Mouse (Mus musculus) hindbrain, embryonic 14.5 days (tissue): ENCODE data around the gene Hmgn1. TPM values are rescaled to one million over a fixed set of nuclear protein-coding genes. Genes with fewer than 3 reads are reported as not detected.

Experiments
- ATAC-seq: fragments of 200-750 bp; cut with Nextera tagmentation; 2 replicates; pipeline ENCODE4 v1.8.0; 2017; ENCODE audit warnings: moderate number of reproducible peaks, mild to moderate bottlenecking, moderate TSS enrichment, moderate library complexity; ENCODE audit not compliant: low FRiP score
- DNase-seq: peaks from one replicate; pipeline ENCODE4 v3.0.0-alpha.2; 2015; ENCODE audit warnings: low spot score
- H3K27ac ChIP-seq: fragments of 300-500 bp; sonication (generic); 2 replicates; pipeline ENCODE4 v1.5.1; 2014; ENCODE audit warnings: mild to moderate bottlenecking, moderate library complexity
- H3K27me3 ChIP-seq: fragments of 300-500 bp; sonication (generic); 2 replicates; pipeline ENCODE4 v1.6.1; 2014; ENCODE audit warnings: mild to moderate bottlenecking, low read length, mixed read lengths; ENCODE audit not compliant: control insufficient read depth, insufficient read depth
- H3K36me3 ChIP-seq: fragments of 300-500 bp; sonication (generic); replicated peaks from 2 replicates; pipeline ENCODE4 v1.6.1; 2014; ENCODE audit not compliant: control insufficient read depth, insufficient read depth
- H3K4me1 ChIP-seq: fragments of 300-500 bp; sonication (generic); replicated peaks from 2 replicates; pipeline ENCODE4 v1.6.1; 2014; ENCODE audit warnings: antibody characterized with exemption, low read length, mixed read lengths; ENCODE audit not compliant: control insufficient read depth, insufficient read depth
- H3K4me2 ChIP-seq: fragments of 300-500 bp; sonication (generic); replicated peaks from 2 replicates; pipeline ENCODE4 v1.6.1; 2014; ENCODE audit warnings: mild to moderate bottlenecking, moderate library complexity
- H3K4me3 ChIP-seq: fragments of 300-500 bp; sonication (generic); replicated peaks from 2 replicates; pipeline ENCODE4 v1.5.1; 2014; ENCODE audit warnings: mild to moderate bottlenecking, low read length
- H3K9ac ChIP-seq: fragments of 300-500 bp; sonication (generic); 2 replicates; pipeline ENCODE4 v1.6.1; 2014
- H3K9me3 ChIP-seq: fragments of 300-500 bp; sonication (generic); 2 replicates; pipeline ENCODE4 v1.6.1; 2016; ENCODE audit warnings: low read length; ENCODE audit not compliant: control insufficient read depth
- WGBS: fragments of 180-500 bp; shearing (Covaris S2); extraction: QIAGEN DNeasy Blood & Tissue Kit; methylation state at CpG from one replicate; pipeline ENCODE4 v1.1.7; 2014; 5-methylcytosine and 5-hydroxymethylcytosine counted together
- polyA plus RNA-seq: library from polyadenylated mRNA; unstranded; fragments of >200 nt; fragmentation: Nextera tagmentation; extraction: Ambion mirVana; gene quantifications from 2 replicates; pipeline ENCODE4 v1.2.1, GENCODE M21; 2014

The Hmgn1 gene
- polyA plus RNA-seq, 1 experiment from 2014 or later: 292 TPM

GRCm38 (mm10) chr16:96083179-96083646 is 44.3 kb downstream of the Hmgn1 start:
- DNase-seq (peak; percentile 32), ATAC-seq (no peak)
- peak overlapping the region; percentile 69 for H3K4me2 ChIP-seq
- H3K9me3 ChIP-seq: no peaks in the 10 kb centered on the region
- peaks cover 18% of the 10 kb centered on the region for H3K4me1 ChIP-seq
- H3K27ac ChIP-seq: peak overlapping the region; percentile 98
- H3K4me3 ChIP-seq: peak overlapping the region; percentile 98
- peak overlapping the region; percentile 99 for H3K9ac ChIP-seq
- peaks cover 23% of the 10 kb centered on the region for H3K36me3 ChIP-seq
- 2% methylated on average over 20 of the region's 20 CpGs for WGBS
- no peaks in the 10 kb centered on the region for H3K27me3 ChIP-seq

DNA sequence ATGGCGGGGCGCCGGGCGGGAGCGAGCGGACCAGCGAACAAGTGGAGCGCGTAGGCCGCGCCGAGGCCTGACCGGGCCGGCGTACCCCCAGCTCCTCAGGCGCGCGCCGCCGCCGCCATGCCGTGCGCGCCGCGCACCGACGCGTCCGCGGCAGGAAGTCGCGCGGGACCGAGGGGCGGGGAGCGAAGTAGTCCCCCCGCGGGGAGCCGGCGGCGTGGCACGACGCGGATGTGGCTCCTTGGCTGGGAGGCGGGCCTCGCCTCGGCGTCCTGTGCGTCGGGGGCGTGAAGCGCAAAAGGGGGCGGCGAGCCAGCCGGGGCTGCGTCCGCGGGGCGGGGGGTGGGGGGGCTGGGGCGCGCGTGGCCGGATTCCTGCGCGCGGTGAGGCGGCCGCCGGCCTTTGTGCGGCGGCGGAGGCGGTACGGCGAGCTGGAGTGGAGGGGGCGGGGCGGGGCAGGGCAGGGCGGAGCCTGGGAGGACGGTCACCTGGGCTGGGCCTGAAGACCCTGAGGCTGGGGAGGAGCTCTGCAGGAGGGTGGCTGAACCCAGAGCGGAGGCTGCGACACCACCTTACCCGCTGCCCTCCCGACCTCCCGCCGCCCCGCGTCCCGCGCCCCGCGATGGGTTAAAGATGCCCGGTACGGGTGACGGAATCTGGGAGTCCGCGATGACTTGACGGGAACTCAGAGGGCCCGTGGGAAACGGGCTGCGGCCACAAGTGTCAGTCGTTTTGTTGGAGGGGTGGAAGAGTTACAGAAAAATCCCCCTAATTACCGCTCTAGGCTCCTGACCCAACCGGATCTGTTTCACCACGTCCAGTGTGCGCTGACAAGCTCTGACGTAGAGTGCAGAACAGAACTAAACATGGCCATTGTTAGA is 45.0 kb downstream of the Hmgn1 start, which contains the start of gene Brwd1:
Brwd1 (minus strand) TSS at position 226 of the 878 bp plus-strand sequence.
- Histone ChIP-seq H3K9me3 (no peaks in the 10 kb centered on the region), H3K9ac (peak within 1 kb of the TSS; percentile 99), H3K4me1 (peaks cover 18% of the 10 kb centered on the region), H3K27me3 (no peaks in the 10 kb centered on the region), H3K4me3 (peak within 1 kb of the TSS; percentile 98), H3K4me2 (peak within 1 kb of the TSS; percentile 69), H3K36me3 (peaks cover 30% of the 10 kb centered on the region), H3K27ac (peak within 1 kb of the TSS; percentile 98)
- ATAC-seq (peak; percentile 83), DNase-seq (peak; percentile 89)
- WGBS: under 1% methylated on average over 98 of the region's 107 CpGs

GRCm38 (mm10) chr16:96081742-96082241 is 45.7 kb downstream of the Hmgn1 start:
- under 1% methylated on average over 65 of the region's 68 CpGs for WGBS

GRCm38 (mm10) chr16:96081331-96081730 is 46.2 kb downstream of the Hmgn1 start:
- peak overlapping the region; percentile 98 for H3K4me3 ChIP-seq
- peak overlapping the region; percentile 99 for H3K9ac ChIP-seq
- 1% methylated on average over 15 of the region's 28 CpGs for WGBS
- peak overlapping the region; percentile 98 for H3K27ac ChIP-seq
- peaks cover 18% of the 10 kb centered on the region for H3K4me1 ChIP-seq
- ATAC-seq: peak; percentile 85
- no peaks in the 10 kb centered on the region for H3K27me3 ChIP-seq
- H3K36me3 ChIP-seq: peaks cover 39% of the 10 kb centered on the region
- peak; percentile 89 for DNase-seq
- H3K4me2 ChIP-seq: peak overlapping the region; percentile 69
- H3K9me3 ChIP-seq: no peaks in the 10 kb centered on the region

More at GRCm38 (mm10) chr16:96081742-96082241, 45.7 kb downstream of the Hmgn1 start:
- peaks cover 18% of the 10 kb centered on the region for H3K4me1 ChIP-seq
- H3K4me3 ChIP-seq: peak overlapping the region; percentile 98
- H3K9me3 ChIP-seq: no peaks in the 10 kb centered on the region
- H3K27me3 ChIP-seq: no peaks in the 10 kb centered on the region
- H3K9ac ChIP-seq: peak overlapping the region; percentile 99
- peak overlapping the region; percentile 98 for H3K27ac ChIP-seq
- peaks cover 37% of the 10 kb centered on the region for H3K36me3 ChIP-seq
- peak overlapping the region; percentile 69 for H3K4me2 ChIP-seq
- ATAC-seq: peak; percentile 24
- DNase-seq: no peak

- Histone ChIP-seq H3K36me3 (peaks cover 47% of the 10 kb centered on the region), H3K4me2 (peak overlapping the region; percentile 69), H3K27me3 (no peaks in the 10 kb centered on the region), H3K4me3 (peak overlapping the region; percentile 98; the same call in 1 of the 2 replicates), H3K9ac (peak overlapping the region; percentile 99; the same call in 1 of the 2 replicates), H3K27ac (no peak overlapping the region), H3K4me1 (peaks cover 18% of the 10 kb centered on the region), H3K9me3 (no peaks in the 10 kb centered on the region)
- ATAC-seq: no peak
- WGBS: 90% methylated on average over 7 of the region's 7 CpGs
- DNase-seq: no peak
These were observed 47.0 kb downstream of the Hmgn1 start for GRCm38 (mm10) chr16:96080524-96080923.

Other genes with a start within 250 kb of the Hmgn1 start
- 62.1 and 67.7 TPM in 2 replicates for gene Psmg1, start 136.8 kb downstream of the Hmgn1 start, polyA plus RNA-seq
- gene Brwd1, start 45.2 kb downstream of the Hmgn1 start, polyA plus RNA-seq: 316 and 319 TPM in 2 replicates
- 214 and 242 TPM in 2 replicates for gene Wrb, start 17.7 kb upstream of the Hmgn1 start, polyA plus RNA-seq
- 1.3 and 2.1 TPM in 2 replicates for gene Lca5l, start 64.5 kb upstream of the Hmgn1 start, polyA plus RNA-seq
- gene Sh3bgr, start 72.7 kb upstream of the Hmgn1 start, polyA plus RNA-seq: 1.3 and 2.6 TPM in 2 replicates
- gene B3galt5, start 108.1 kb upstream of the Hmgn1 start, polyA plus RNA-seq: 5.3 and 5.5 TPM in 2 replicates